Mouse (Mus musculus) layer of hippocampus, adult 9-11 months (tissue): ENCODE results near the gene Mrnip.
A peak's percentile ranks its signal among the peaks of the same experiment; 100 is the strongest.
"Not testable (repeated sequence)": the region's sequence is repeated elsewhere in the genome, so short reads cannot be mapped to it uniquely, and the experiment has no call there.

ENCODE experiments used
- DNase-seq: peaks from one replicate; pipeline ENCODE4 v3.0.0; 2022

The Mrnip gene

DNA sequence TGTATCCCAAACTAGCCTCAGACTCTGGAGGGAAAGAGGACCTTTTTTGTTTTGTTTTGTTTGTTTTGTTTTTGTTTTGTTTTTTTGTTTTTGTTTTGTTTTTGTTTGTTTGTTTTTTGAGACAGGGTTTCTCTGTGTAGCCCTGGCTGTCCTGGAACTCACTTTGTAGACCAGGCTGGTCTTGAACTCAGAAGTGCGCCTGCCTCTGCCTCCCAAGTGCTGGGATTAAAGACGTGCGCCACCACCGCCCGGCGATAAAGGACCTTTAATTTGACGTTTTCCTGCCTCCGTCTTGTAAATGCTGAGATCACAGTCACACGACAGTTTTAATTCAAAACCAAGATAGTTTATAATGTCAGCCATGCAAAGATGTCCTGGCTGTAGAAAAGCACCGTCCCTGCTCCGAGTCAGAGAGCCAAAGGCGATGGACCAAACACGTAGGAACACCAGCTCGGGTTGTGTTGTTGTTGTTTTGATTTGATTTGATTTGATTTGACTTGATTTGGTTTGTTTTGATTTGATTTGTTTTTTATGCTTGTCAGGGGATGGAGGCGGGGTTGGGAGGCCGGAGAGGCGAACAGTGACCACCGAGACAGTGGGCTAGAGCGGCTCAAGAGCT, at the start of gene Mrnip:
Gene Mrnip (plus strand): TSS at position 334 of the 619 bp plus-strand sequence.
- DNase-seq, result not testable (repeated sequence)

DNA sequence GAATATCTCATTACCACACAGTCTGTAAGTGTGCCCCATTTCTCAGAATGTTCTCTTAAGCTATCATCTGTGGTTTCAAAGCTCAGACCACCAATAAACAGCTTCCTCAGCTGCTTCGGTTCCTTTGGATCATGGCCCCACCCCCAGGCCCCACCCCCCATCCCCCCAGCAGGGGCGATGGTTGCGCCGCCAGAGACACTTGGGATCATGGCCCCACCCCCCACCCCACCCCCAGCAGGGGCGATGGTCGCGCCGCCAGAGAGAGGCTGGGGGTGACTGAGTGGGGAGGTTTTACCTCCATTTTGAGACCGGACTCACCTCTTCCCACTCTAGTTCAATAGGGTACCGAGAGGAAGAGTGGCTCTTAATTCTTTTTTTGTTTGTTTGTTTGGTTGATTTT, 46.5 kb upstream of the Mrnip start:
- no peak for DNase-seq

GRCm38 (mm10) chr11:50130811-50131766, 43.2 kb upstream of the Mrnip start, which contains the start of gene Tbc1d9b:
Gene Tbc1d9b (plus strand): TSS chr11:50131396.
- peak; percentile 89 for DNase-seq

DNA sequence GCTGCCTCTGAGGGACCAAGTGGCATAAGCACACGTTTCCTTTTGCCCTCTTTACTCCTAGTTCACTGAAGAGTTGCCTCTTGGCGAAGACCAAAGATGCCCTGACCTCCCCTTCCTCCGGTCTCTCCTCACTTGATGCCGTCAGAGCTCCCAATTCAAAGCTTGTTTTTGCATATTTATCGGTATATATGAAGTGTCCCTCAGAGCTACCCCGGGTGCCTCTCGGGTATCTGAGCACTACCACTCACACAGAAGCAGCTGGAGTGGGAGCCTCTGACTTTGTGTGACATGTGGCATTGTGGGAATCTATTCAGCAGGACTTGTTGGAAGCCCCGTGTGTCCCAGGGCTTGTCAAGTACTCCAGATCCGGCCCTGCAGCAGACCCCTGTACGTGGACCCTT, 42.4 kb upstream of the Mrnip start:
- no peak for DNase-seq

- no peak for DNase-seq
Measured at GRCm38 (mm10) chr11:50132265-50132664, 42.0 kb upstream of the Mrnip start.

DNA sequence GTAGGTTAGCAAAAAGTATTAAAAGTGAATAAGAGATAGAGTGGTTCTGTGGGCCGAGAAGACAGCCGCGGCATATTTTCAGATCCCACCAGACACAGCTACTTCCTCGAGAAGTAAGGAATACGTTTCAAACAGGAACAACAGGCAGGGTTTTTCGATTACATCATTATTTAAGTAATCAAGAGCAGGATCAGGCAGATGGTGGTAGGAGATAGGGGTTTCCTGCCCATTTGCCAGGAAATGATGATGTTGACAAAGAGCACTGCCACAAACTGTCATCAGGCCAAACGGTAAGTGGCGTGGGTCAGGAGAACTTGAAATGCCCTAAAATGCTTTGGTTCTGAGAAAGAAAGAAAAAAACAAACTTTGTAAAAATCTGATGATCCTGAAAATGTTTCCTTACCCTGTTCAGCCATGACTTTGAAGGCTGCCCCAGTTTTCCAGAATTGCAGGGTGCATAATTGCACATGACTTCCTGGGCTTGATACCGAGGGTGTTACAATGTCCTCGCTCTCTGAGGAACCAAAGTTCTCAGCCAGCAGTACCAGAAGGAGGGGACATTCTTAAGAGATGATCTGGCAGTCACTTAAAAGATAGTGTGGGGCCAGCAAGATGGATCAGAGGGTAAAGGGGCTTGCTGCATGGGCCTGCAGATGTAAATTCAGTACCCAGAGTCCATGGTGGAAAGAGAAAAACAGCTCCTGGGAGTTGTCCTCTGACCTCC, 39.9 kb upstream of the Mrnip start:
- DNase-seq, result no peak

DNA sequence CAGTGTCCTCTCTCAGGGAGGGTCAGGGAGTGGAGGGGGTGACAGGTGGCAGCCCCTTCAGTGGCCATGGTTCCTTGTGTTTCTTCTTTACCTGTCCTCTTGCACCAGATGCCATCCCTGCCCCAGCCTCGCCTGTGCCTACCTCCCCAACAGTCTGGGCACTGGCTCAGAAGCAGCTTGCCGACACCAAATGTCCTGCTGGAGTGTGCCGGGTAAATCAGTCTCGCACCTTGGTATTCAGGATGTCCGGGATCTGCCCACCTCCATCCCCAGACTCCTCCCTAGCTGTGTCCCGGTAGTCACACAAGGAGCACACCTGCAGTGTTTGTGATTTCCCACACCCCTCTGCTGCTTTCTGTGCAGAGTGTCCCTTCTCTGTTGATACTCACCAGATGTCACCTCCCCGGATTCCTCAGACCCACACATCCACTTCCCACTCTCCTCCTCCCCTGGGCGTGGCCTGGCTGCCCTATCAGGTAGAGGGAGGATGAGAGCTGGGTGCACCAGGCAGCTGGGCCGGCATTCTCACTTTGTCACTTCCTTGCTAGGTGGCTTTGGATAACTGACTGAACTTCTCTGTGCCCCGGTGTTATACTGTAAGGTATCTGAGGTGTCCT, 35.9 kb upstream of the Mrnip start:
- DNase-seq, result no peak

GRCm38 (mm10) chr11:50139571-50139970, 34.7 kb upstream of the Mrnip start:
- DNase-seq, result no peak

- DNase-seq, result no peak
Measured at GRCm38 (mm10) chr11:50145529-50145928, 28.7 kb upstream of the Mrnip start.

GRCm38 (mm10) chr11:50146121-50146520, 28.1 kb upstream of the Mrnip start:
- no peak for DNase-seq

- no peak for DNase-seq
Measured at GRCm38 (mm10) chr11:50147267-50147957, 26.8 kb upstream of the Mrnip start.

- no peak for DNase-seq
Measured at GRCm38 (mm10) chr11:50147958-50148476, 26.2 kb upstream of the Mrnip start.

GRCm38 (mm10) chr11:50149200-50149599, 25.0 kb upstream of the Mrnip start:
- no peak for DNase-seq

DNA sequence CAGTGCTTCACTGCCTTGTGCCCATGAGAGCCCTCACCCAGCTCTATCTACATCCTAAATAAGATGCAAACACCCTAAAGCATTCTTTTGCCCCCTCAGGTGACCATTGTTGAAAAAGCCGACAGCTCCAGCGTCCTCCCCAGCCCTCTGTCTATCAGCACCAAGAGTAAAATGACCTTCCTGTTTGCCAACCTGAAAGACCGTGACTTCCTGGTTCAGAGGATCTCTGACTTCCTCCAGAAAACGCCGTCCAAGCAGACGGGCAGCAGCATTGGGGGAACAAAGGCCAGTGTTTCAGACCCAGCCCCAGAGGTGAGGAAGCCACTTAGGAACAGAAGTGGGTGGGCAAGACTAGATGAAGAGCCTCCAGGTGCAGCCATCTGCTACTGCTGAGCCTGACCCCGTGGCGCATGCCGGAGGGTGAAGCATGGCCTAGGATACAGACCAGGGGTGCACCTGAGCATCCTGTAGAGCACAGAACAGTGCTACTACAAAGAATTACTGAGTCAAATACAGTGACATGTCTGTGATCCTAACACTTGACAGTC, 24.6 kb upstream of the Mrnip start:
- no peak for DNase-seq

- DNase-seq, result no peak
Measured at GRCm38 (mm10) chr11:50151374-50151773, 22.9 kb upstream of the Mrnip start.

DNA sequence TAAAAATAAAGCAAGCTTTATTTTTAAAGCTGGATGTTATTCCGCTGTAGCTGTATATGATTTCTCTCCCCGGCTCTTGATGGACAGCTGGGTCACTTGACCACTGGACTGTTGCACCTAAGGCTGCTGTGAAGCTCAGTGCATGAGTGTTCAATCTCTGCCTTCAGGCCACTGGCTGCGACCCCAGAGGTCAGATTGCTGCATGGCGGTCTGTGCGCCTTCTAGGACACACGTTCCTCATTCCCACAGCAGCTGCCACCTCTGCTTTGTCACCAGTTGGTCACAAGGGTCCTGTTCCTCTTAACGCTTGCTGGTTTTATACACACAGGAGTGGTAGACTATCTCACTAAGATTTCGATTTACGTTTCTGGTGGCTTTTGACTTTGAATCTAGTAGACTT, 20.1 kb upstream of the Mrnip start:
- no peak for DNase-seq

- peak; percentile 62 for DNase-seq
Measured at GRCm38 (mm10) chr11:50154777-50155520, 19.3 kb upstream of the Mrnip start.

GRCm38 (mm10) chr11:50155785-50156184, 18.5 kb upstream of the Mrnip start:
- no peak for DNase-seq

GRCm38 (mm10) chr11:50156725-50157258, 17.5 kb upstream of the Mrnip start:
- DNase-seq, result no peak

GRCm38 (mm10) chr11:50158346-50158745, 15.9 kb upstream of the Mrnip start:
- no peak for DNase-seq

DNA sequence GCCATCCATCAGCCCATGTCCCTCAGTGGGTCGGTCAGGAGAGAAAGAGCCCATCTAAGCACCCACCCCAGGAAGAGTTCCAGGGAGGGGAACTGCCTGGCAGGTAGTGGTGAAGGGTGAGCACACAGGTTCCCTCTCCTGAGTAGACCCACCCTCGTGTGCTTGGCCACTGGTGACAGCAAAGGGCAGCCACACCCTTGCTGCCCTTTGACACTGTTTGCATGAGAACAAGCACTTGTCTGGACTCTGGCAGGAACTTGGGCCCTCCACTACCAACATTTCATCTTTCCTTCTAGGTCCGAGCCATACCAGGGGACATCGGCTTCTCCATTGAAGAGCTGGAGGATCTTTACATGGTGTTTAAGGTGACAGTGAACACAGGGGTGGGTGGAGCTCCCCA, 14.9 kb upstream of the Mrnip start:
- no peak for DNase-seq
